Mouse (Mus musculus) ES-E14 (cell line): ENCODE measurements at regions not wholly inside any gene's neighbourhood (a gene's known extent, or its start where the extent isn't known, plus 50 kb on each side); places are given as distances from the start of the nearest gene placed in this dataset.
"Not testable (repeated sequence)": the region's sequence is repeated elsewhere in the genome, so short reads cannot be mapped to it uniquely, and the experiment has no call there.

Experiments
- CHD2 ChIP-seq: IDR thresholded peaks from 2 replicates; pipeline ENCODE4 v1.6.1; 2014; ENCODE audit warnings: mild to moderate bottlenecking, low read depth, low read length, inconsistent platforms
- HCFC1 ChIP-seq: IDR thresholded peaks from 2 replicates; pipeline ENCODE4 v1.6.1; 2012; ENCODE audit warnings: low read length, inconsistent platforms, borderline replicate concordance; ENCODE audit not compliant: insufficient read depth
- MAFK ChIP-seq: IDR thresholded peaks from 2 replicates; pipeline ENCODE4 v1.6.1; 2014; ENCODE audit warnings: mild to moderate bottlenecking, low read depth, low read length, inconsistent platforms; ENCODE audit not compliant: insufficient read depth
- ZC3H11A ChIP-seq: IDR thresholded peaks from 2 replicates; pipeline ENCODE4 v1.6.1; 2012; ENCODE audit warnings: low read depth, mild to moderate bottlenecking, inconsistent platforms, low read length, borderline replicate concordance
- ZNF384 ChIP-seq: IDR thresholded peaks from 2 replicates; pipeline ENCODE4 v1.6.1; 2012; ENCODE audit warnings: low read depth, low read length, inconsistent platforms

GRCm38 (mm10) chr3:91964543-91964942 lies 49.8 kb upstream of the Pglyrp3 start:
- not testable (repeated sequence) for TF ChIP-seq MAFK, ZNF384, CHD2, ZC3H11A, HCFC1
